Mouse (Mus musculus) lung, adult 2 months (tissue): ENCODE measurements around the gene Cdc20b.
"Not testable (repeated sequence)": the region's sequence is repeated elsewhere in the genome, so short reads cannot be mapped to it uniquely, and the experiment has no call there.

ENCODE experiments used
- CTCF ChIP-seq: fragments of 200-500 bp; IDR thresholded peaks from 2 replicates; pipeline ENCODE4 v1.5.1; 2011; ENCODE audit warnings: mild to moderate bottlenecking, low read length, control low read depth; ENCODE audit not compliant: insufficient read depth
- POLR2A ChIP-seq: fragments of 200-500 bp; IDR thresholded peaks from 2 replicates; pipeline ENCODE4 v1.6.1; 2011; ENCODE audit warnings: low read depth, mild to moderate bottlenecking, control low read depth, low read length, borderline replicate concordance; ENCODE audit errors: extremely low read depth

GRCm38 (mm10) chr13:113013174-113013953, 21.5 kb upstream of the Cdc20b start:
- TF ChIP-seq CTCF, POLR2A: not testable (repeated sequence)
